Mouse (Mus musculus) urinary bladder, postnatal 25 days (tissue): Measurements from ENCODE around the gene Dxo.
A peak's percentile ranks its signal among the peaks of the same experiment; 100 is the strongest.
"Not testable (repeated sequence)": the region's sequence is repeated elsewhere in the genome, so short reads cannot be mapped to it uniquely, and the experiment has no call there.

Experiments
- DNase-seq: peaks from one replicate; pipeline ENCODE4 v3.0.0; 2022; ENCODE audit warnings: low spot score

Gene Dxo

GRCm38 (mm10) chr17:34836856-34837221 is at the start of gene Dxo, which contains the start of gene Stk19:
TSS of gene Dxo (plus strand) at chr17:34837019.
TSS of gene Stk19 (minus strand) at chr17:34836945.
- DNase-seq, result peak; percentile 93

- no peak for DNase-seq
Measured at GRCm38 (mm10) chr17:34795016-34795415, 41.8 kb upstream of the Dxo start.

- peak; percentile 52 for DNase-seq
Measured at GRCm38 (mm10) chr17:34795633-34796032, 41.2 kb upstream of the Dxo start.

- no peak for DNase-seq
Measured at GRCm38 (mm10) chr17:34796311-34797140, 40.3 kb upstream of the Dxo start.

- not testable (repeated sequence) for DNase-seq
Measured at GRCm38 (mm10) chr17:34797211-34797995, 39.4 kb upstream of the Dxo start.

- DNase-seq, result not testable (repeated sequence)
Measured at GRCm38 (mm10) chr17:34798071-34798470, 38.7 kb upstream of the Dxo start.

GRCm38 (mm10) chr17:34798866-34799530 is 37.8 kb upstream of the Dxo start:
- DNase-seq, result no peak

GRCm38 (mm10) chr17:34799531-34799925 is 37.3 kb upstream of the Dxo start:
- DNase-seq, result no peak

- not testable (repeated sequence) for DNase-seq
Measured at GRCm38 (mm10) chr17:34800781-34801305, 36.0 kb upstream of the Dxo start.

GRCm38 (mm10) chr17:34802756-34803155 is 34.1 kb upstream of the Dxo start:
- not testable (repeated sequence) for DNase-seq

GRCm38 (mm10) chr17:34803367-34803766 is 33.5 kb upstream of the Dxo start:
- not testable (repeated sequence) for DNase-seq

GRCm38 (mm10) chr17:34804301-34804700 is 32.5 kb upstream of the Dxo start, which contains the start of gene Cyp21a1:
TSS of gene Cyp21a1 (minus strand) at chr17:34804561.
- not testable (repeated sequence) for DNase-seq

- DNase-seq, result no peak
Measured at GRCm38 (mm10) chr17:34804871-34805562, 31.8 kb upstream of the Dxo start.

GRCm38 (mm10) chr17:34807176-34807575 is 29.6 kb upstream of the Dxo start:
- no peak for DNase-seq

GRCm38 (mm10) chr17:34808599-34809205 is 28.1 kb upstream of the Dxo start:
- no peak for DNase-seq

- not testable (repeated sequence) for DNase-seq
Measured at GRCm38 (mm10) chr17:34810411-34810810, 26.4 kb upstream of the Dxo start.

GRCm38 (mm10) chr17:34810811-34811210 is 26.0 kb upstream of the Dxo start:
- not testable (repeated sequence) for DNase-seq

- no peak for DNase-seq
Measured at GRCm38 (mm10) chr17:34811275-34811674, 25.5 kb upstream of the Dxo start.

GRCm38 (mm10) chr17:34813747-34814146 is 23.1 kb upstream of the Dxo start:
- peak; percentile 32 for DNase-seq

GRCm38 (mm10) chr17:34814818-34815370 is 21.9 kb upstream of the Dxo start:
- no peak for DNase-seq

GRCm38 (mm10) chr17:34830776-34831175 is 6.0 kb upstream of the Dxo start:
- DNase-seq, result not testable (repeated sequence)
